Mouse (Mus musculus) embryo, embryonic 10.5 days (tissue): ENCODE measurements at regions not wholly inside any gene's neighbourhood (a gene's known extent, or its start where the extent isn't known, plus 50 kb on each side); places are given as distances from the start of the nearest gene placed in this dataset.

Source experiments
- DNase-seq: peaks from one replicate; pipeline ENCODE4 v3.0.0-alpha.2; 2015; ENCODE audit warnings: low spot score

DNA sequence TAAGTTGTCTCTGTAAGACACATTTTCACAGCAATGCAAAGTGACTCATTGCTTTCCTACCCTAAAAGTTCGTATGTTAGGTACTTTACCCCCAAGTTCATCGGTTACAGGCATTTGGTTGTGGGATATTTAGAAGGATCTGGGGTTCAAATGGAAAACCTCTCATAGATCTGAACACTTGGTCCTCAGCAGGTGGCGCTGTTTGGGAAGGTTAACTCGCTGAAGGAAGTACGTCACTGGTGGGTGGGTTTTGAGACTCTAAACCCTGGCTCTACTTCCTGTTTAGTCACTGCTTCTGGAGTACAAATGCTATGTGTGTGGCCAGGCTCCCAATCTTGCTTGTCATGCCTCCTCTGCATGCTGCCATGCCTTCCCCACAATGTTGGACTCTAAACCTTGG, 284.0 kb upstream of the Castor2 start:
- peak; percentile 40 for DNase-seq

DNA sequence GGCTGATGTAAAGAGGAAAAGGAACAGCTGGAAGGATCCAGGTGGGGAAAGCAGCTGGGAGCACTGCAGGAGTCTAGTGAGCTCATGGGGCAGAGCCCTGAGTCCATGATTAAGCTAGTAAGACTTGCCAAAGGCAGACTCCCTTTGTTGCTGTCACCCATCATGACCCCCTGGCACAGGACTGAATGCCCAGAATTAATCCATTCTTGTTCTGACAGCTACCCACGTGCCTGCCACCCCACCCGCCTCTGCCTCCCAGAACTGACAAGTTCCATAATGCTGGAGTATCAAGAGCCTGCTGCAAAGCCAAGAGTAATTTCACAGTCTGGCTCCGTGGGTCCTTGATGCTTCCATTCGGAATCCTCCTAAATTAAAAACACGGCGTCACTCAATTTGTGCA, 285.1 kb upstream of the Castor2 start:
- no peak for DNase-seq

DNA sequence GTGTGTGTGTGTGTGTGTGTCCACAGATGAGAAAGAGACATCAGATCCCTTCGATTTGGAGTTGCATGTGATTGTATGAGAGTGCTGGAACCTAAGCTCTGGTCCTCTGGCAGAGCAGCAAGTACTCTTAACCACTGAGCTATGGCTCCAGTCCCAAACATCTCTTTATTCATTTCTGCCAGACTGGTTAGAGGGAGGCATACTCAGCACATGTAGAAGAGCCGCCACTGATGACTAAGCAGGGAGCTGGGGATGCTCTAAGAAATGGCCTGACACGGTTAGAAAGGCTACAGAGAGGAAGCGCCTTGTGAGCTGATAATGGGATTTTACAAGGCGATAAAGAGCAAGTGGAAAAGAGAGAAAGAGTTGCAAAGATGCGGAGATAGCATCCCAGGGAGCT, 287.3 kb upstream of the Castor2 start:
- DNase-seq: no peak

DNA sequence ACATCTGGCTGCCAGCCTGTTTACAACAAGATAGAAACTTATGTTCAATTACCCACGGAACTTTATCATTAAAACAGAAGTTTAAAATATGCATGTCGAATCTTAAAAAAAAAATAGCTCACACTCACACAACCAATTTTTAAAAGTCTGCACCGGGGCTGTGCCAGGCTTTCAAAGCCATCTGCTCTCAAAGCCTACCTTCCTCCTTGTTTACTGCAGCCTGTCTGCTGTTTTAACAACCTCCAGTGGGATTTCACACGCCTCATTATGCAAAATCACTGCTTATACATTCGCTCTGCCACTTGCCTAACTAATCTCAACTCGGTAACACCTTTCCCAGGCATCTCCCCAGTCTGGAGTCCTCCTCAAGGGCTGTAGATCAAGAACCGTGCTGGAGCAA, 292.6 kb upstream of the Castor2 start:
- DNase-seq: no peak

DNA sequence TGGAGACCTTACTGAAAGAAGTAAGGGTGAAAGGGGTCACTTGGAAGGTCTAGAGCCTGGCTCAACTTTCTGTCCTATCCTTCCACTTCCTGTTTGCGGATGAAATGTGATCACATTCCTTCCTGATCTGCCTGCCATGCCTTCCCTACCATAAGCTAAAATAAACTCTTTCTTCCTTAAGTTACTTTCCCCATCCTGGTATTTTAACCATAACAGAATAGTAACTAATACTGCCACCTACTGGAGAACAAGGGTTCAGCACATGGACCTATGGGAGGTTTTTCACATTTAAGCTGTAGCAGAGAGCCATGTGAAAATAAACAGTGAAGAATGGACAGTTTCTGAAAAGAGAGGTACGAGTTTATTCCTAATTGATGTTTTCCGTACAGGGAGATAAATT, 297.5 kb upstream of the Castor2 start:
- DNase-seq: peak; percentile 60

DNA sequence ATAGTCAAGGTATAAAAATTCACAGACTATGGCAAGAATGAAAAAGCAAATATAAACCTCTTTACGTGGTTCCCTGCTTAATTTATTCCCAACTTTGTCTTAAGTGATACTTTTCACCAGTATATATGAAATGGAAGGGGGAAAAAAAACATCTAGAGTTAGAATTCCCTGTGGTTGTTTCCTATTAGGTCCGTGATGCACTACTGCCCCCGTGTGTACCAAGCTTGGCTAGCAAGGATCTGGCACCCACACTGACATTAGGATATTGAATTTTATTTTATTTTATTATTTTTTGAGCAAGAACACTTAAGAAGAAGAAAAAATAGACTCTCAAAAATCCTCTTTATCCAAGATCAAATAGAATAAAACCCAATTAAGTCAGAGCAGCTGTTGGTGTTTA, 303.9 kb upstream of the Castor2 start:
- DNase-seq: peak; percentile 52

DNA sequence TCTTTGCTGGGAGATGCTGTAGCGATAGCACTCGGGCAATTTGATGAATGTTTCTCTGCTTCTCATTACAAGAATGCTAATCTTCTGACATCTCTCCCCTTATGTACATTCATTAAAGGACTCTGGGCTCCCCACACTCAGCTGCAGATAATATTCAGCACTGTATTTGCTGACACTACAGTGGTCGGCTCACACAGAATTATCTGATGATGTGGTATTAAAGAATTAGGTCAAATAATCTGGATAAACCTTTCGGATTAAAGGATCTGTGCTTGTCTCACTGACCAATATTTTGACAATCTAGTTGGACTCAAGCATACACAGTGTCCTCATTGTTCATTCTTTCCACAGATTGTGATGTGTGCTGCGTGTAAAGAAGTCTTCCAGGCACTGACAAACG, 308.8 kb upstream of the Castor2 start:
- DNase-seq: no peak

DNA sequence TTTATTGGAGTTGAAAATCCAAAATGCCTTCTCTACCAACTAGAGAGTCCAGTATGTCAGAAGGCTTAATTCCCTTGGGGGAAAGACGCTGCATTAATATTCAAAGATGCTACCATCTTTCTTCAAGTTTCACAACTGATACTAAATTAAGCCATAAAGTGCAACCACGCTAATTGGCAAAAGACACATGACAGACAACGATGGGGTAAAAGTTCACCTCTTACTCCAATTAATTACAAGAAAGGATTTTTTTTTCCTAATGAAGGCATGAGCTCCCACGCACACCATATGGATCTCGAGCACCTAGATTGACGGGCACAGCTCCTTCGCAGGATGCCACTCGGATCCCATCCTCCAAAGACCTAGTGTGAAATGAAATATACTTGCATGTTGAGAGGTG, 311.5 kb upstream of the Castor2 start:
- no peak for DNase-seq

DNA sequence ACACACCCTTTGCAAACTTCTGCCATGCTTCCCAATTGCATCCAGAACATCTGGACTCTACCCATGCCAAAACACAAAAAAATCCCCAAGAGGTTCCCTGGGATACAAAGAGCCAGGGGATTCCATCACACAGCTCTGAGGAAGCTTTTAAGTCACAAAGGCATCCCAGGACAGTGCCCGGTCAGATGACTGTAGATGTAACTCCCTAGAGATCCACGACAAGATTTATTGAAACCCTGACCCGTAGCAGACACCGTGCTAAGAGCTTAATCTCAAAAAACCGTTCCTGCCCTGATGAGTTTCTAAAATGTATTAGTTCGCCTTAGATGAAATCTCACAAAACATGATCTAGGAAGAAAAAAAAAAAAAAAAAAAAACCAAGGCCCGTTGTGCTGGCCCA, 312.0 kb upstream of the Castor2 start:
- DNase-seq: peak; percentile 25

DNA sequence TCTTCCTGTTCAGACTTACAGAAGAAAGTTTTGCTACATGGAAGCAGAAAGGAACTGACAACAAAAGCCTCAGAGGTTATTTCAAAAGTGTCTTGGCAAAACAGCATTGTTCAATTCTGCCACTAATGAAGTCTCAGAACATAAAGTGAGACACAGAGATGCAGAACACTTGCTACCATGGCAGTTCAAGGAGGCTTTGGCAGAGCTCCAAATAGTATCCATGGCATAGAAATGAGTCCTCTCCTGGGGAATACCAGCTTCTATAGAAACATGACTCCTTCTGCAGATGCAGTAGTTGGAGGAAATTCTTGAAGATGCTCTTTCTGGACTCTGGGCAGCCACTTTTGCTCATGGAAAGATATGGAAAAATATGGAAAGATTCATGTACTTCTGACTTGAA, 322.9 kb upstream of the Castor2 start:
- DNase-seq: no peak

DNA sequence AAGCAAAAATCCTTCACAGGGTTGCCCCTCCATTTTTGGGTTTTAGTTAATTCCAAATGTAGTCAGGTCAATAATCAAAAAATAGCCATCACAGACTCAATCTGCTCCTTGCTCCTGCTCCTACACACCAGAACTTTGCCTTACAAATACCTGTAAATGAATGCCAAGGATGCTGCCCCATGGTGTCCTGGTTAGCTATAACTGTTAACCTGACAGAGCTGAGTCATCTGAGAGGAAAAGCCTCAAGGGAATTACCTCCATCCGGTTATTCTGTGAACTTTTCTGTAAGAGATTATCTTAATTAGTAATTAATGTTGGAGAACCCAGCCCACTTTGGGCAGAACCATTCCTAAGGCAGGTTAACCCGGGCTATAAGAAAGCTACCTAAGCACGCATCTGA, 325.4 kb upstream of the Castor2 start:
- no peak for DNase-seq

DNA sequence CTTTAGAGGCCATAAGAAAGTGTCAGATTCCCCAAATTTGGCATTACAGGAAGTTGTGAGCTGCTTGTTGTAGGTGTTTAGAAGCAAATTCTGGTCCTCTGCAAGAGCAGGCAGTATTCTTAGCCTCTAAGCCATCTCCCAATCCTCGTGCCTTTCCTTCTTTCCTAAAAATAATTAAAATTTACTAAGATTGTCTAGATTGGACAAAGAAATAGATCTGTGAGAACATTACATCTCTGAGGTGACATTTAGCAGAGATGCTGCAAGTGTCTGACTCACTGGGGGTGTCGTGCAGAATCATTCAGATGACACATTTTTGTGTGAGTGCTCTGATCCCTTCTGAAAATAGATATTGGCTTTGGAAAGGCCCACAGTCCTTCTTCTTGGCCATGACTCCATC, 330.7 kb upstream of the Castor2 start:
- no peak for DNase-seq

DNA sequence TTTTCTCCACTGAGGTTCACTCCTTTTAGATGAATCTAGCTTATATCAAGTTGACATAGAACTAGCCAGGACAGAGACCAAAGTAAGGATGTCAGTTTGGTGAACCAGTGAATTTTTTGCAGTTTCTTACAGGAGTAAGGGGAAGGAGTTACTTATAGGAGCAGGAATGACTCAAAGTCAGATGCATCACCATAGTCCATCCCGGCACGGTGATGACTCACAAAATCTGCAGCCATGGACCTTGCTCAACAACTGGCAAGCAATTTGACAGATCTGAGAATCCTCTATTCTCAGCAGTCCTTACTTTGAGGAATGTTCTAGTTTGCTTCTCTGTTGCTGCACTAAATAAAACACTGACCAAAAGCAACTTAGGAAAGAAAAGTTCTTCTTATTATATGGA, 341.7 kb upstream of the Castor2 start:
- DNase-seq: no peak

DNA sequence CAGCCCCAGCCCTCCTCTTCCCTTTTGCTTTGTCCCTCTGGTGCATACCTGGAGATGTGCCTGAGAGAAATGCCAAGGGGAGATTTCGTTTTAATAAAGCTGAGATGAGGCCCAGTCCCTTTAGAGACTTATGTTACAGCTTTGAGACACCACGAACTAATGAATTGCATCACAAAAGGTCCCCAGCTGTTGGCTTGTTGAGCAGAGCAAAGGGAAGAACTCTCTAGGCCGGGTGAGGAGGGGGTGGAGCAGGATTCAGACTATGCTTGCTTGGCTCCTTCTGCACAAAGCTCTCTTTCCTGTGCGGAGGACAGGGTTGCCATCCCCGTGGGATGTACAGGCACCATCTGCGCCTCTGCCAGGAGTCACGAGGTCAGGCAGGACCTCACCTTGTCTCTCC, 345.3 kb upstream of the Castor2 start:
- peak; percentile 15 for DNase-seq

DNA sequence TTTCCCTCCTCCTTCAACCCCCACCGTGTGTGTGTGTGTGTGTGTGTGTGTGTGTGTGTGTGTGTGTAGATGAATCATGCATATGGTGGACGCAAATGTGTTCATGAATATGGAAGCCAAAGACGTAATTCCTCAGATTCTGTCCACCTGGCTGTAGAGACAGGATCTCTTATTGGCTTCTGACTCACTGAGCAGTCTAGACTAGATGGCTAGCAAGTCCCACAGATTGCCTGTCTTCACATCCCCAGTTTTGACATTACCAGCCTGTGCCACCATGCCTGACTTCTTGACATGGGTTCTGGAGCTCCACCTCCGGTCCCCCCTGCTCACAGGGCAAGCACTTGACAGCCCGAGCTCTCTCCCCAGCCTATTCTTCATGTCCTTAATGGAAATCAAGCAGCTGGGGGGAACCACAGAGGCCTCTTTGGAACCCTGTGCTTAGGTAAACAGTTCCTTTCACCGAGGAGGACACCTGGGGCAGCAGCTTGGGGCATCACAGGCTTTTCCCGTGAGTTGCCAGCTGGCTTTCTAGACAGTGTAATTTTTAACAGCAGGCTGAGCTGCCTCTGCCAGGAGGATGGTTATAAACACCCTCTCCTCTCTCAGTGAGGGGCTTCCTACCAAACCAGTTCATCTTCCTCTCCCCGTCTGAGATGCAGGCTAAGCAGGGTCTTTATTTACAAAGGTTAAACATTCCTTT, 345.9 kb upstream of the Castor2 start:
- no peak for DNase-seq

DNA sequence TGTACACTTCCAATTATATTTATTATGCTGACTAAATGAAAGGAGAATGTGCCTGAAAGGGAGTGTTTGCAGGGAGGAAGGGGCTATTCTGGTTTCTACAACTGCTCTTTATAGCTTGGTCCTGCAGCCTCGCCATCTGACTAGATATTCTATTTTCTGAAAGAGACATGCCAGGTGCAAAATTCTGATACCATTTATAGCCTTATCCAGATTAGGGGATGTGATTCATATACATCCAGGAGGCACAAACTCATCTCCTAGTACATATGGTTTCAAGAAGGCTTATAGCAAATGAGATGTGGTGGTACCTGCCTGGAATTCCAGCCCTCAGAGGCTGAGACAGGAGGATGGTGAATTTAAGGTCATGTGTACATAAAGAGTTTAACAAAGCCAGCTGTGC, 352.6 kb upstream of the Castor2 start:
- no peak for DNase-seq

DNA sequence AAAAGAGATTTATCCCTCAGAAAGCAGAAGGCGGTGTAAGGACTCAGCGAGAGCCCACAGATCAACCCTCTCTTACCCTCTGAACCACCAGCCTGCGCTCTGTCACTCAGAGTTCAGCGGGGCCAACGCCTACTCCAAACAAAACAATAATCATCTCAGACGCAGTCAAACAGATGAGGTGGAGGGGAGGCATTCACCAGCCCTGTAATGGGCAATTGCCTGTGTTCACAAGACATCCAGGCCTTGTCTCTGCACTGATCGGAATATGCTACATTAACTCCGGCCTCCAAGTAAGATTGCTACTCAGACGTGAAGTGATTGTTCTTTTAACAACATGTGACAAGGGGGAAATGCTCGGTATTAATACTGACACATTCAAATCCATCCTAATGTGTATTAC, 353.1 kb upstream of the Castor2 start:
- peak; percentile 9 for DNase-seq

DNA sequence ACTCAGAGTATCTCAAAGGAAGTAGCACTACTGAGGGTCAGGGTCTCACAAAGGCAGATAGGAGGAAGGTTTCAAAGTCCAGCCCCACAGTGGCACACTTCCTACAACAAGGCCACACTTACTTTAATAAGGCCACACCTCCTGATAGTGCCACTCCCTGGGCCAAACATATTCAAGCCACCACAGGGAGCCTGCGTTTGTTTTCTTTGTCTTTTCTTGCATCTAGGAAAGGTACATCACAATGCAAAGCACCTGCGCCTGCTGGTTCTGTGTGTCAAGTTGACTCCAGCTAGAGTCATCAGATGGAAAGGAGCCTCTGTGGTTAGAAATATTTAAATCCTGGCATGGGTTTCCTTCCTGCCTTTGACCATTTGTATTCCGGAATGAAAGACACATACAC, 355.4 kb upstream of the Castor2 start:
- DNase-seq: no peak

DNA sequence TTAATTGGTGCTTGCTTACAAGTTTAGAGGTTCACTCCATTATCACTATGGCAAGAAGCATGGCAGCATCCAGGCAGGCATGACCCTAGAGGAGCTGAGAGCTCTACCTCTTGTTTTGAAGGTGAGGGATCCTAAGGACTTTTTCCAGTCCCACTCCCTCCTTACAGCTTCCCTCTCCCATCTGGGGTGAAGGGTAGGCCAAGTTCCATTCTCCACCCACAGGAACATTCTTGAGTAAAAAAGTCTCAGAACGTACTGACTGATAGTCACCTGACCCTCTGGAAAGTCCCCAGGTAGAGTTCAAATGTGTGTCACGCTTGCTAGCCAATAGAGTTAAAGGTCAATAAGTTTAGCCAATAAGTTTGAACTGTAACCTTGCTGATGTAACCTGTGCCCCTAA, 355.9 kb upstream of the Castor2 start:
- no peak for DNase-seq

DNA sequence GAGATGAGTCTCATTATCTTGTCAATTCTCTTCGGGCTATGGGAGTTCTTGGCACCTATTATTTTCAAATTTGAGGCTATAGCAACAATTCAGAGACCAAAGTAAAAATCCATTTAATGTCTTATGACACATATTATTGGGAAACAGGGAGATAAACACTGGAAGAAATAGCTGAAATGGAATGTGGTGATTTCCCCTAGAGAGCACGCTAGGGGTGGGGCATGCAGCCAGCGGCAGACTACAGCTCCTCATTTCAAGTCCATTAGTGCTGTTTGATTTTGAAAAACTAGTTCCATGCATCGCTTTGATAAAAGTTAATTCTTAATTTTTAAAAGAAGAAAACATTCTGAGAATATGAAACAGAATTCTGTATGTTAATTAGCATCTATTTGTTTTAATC, 367.6 kb upstream of the Castor2 start:
- DNase-seq: no peak

DNA sequence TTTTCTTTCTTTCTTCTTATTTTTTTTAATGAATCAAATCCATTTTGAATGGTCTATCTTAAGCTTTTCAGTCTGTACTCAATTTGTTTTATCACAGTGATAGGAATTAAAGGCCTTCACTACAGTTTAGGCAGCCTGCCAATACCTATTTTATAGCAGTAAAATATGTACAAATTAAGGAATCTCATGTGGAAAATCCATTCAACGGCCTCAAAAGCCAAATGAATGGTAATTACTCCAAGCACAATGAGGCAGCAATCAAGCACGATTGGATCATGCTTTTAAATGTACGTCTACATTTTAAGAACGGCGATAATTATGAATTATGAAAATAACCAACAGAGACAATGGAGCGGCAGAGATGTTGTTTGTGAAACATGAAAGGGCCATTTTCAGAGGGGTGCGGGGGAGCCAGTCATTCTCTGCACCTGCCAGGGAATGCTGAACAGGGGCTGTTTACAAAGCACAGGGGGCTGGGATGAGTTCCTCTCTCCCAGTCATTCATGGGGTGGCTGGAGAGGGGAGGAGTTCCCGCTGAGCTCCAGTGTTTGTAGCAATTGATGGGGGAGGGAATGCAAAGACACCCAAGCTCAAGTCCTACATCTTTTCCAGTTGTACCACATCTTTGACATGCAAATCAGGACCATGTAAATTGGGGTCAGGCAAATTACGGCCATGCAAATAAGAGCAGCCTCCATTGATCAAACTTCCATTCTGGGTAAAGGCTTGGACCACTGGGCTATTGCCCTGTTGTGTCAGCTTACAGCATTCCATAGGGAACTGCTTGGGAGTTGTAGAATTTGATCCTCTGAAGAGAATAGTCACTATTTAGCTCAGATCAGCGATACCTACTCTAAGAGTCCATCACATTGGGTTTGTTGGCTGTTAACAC, 381.1 kb upstream of the Castor2 start:
- no peak for DNase-seq

DNA sequence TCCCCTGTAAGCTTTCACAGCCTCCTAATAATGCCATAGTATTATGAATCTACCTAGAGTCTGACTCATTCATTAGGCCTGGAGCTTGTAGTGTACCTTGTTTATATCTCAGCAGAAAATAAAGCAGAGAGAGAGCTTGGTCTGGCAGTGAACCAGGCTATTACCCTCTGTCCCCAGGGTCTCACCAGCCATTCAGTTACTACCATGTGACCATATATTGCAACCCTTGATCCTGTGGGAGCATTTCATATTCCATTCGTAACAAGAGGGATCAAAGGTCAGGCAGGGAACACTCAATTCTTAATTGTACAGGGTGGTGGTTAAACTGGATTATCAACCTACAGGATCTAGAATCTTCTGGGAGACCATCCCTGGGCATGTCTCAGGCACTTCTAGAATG, 383.7 kb upstream of the Castor2 start:
- no peak for DNase-seq

DNA sequence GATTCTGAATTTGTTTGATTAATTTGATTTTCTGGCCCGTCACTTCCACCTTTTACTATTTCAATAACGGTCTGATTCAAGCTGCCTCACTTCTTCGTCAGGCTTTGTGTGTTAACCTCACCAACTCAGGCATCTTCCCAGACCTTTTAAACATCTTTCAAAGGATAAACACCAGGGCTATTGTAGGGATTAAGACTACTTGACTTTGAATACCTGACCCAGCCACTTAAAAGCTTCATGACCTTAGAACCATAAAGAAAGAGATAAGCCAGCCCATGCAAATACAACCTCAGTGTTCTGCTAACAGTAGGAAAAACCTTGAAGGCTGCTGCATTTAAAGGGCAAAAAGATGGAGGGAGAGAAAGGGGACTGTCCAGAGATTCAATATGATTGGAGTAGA, 386.9 kb upstream of the Castor2 start:
- DNase-seq: no peak

DNA sequence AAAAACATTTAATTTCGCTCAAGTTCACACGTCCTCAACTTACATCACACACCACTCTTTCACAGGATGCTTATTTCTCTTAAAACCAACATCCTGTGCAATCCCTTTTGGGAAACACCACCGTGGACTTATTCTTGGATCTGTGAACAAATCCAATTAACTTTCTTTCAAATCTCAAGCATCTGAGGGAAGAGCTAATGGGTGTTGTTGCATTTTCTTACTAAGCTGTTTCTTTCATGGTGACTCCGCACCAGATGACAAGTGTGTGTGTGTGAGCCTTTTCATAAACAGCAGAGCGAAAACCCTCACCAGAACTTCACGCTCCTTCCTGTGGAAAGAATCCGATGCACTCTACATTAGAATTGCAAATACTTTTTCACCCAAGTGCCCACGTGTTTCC, 390.6 kb upstream of the Castor2 start:
- no peak for DNase-seq
